In genomic region chr13:33078056-33078705, GRCm38 (mm10) we compare ENCODE assay signal across 12 mouse cellular contexts. TPM values are rescaled to one million over a fixed set of nuclear protein-coding genes. Genes with fewer than 3 reads are reported as not detected.
DNase-seq lines count a peak whose midpoint lies in the region; ATAC-seq and TF ChIP-seq lines count a peak whose summit lies in the region.
"Had no signal": no experiment of that assay in that cellular context is flagged by ENCODE, and none has a peak within 500 bp of the region (broad histone marks: within the 10 kb centered on the region; RNA-seq: fewer than 3 reads in every experiment).

Serpinb1b (plus strand) TSS chr13:33078575.

- no peaks in the 10 kb centered on the region for H3K36me3 ChIP-seq in lung, embryonic 15.5 days
- no peaks in the 10 kb centered on the region for H3K36me3 ChIP-seq in forebrain, embryonic 15.5 days
- no peaks in the 10 kb centered on the region for H3K36me3 ChIP-seq in stomach, embryonic 15.5 days

- no peak for TF ChIP-seq CTCF in lung, adult 2 months (IDR thresholded peaks at IDR 0.05; ENCODE audit: insufficient read depth, low read length)

- DNase-seq in heart, adult 11 months: peak; percentile 68
- DNase-seq in heart, postnatal 36 days: no peak
- no peak for DNase-seq in lung, adult 2 months
- DNase-seq in ovary, postnatal 10 days (ENCODE audit: low spot score): no peak
- DNase-seq in left cerebral cortex, adult 11 months (ENCODE audit: low spot score): no peak
- DNase-seq: kidney, adult 11 months had no signal

- 35% methylated on average over 3 of the region's 3 CpGs for WGBS in lung, embryonic 15.5 days
- WGBS in lung, adult 2 months: 52% methylated on average over 3 of the region's 3 CpGs
- 27% methylated on average over 3 of the region's 3 CpGs for WGBS in forebrain, embryonic 15.5 days
- 55% methylated on average over 3 of the region's 3 CpGs for WGBS in stomach, embryonic 15.5 days

- peaks cover 13% of the 10 kb centered on the region; the same call in 1 of the 2 replicates for H3K4me1 ChIP-seq in lung, embryonic 15.5 days
- H3K4me1 ChIP-seq in lung, adult 2 months (ENCODE audit: control insufficient read depth, insufficient read depth, low read length): peaks cover 4% of the 10 kb centered on the region; the same call in 1 of the 2 replicates
- H3K4me1 ChIP-seq in forebrain, embryonic 15.5 days: no peaks in the 10 kb centered on the region
- H3K4me1 ChIP-seq in stomach, embryonic 15.5 days: no peaks in the 10 kb centered on the region

- intact Hi-C loops in heart, postnatal 36 days (cut with DNase I): no loop called here

- ATAC-seq in lung, embryonic 15.5 days (ENCODE audit: borderline replicate concordance, extremely low read depth, low FRiP score, low TSS enrichment): no peak
- peak; percentile 64; the same call in 1 of the 2 replicates for ATAC-seq in forebrain, embryonic 15.5 days (replicated peaks)
- ATAC-seq in stomach, embryonic 15.5 days (ENCODE audit: insufficient read depth, low FRiP score, low read depth): no peak

- TF ChIP-seq POLR2A in lung, adult 2 months (IDR thresholded peaks at IDR 0.05; ENCODE audit: borderline replicate concordance, extremely low read depth, low read depth, low read length): no peak

- no peak within 1 kb of the TSS for H3K27ac ChIP-seq in lung, embryonic 15.5 days
- no peak within 1 kb of the TSS for H3K27ac ChIP-seq in forebrain, embryonic 15.5 days (replicated peaks)
- peak within 1 kb of the TSS; percentile 31; the same call in 1 of the 2 replicates for H3K27ac ChIP-seq in stomach, embryonic 15.5 days

- no peak within 1 kb of the TSS for H3K4me3 ChIP-seq in lung, embryonic 15.5 days
- H3K4me3 ChIP-seq in lung, adult 2 months (replicated peaks; ENCODE audit: extremely low read depth, low read depth, low read length): no peak within 1 kb of the TSS
- H3K4me3 ChIP-seq in forebrain, embryonic 15.5 days: no peak within 1 kb of the TSS
- H3K4me3 ChIP-seq in stomach, embryonic 15.5 days (replicated peaks): no peak within 1 kb of the TSS
- H3K4me3 ChIP-seq: erythroblast, embryonic 14.5 days had no signal

- no peak within 1 kb of the TSS for H3K9ac ChIP-seq in lung, embryonic 15.5 days
- no peak within 1 kb of the TSS for H3K9ac ChIP-seq in forebrain, embryonic 15.5 days (replicated peaks)
- no peak within 1 kb of the TSS for H3K9ac ChIP-seq in stomach, embryonic 15.5 days

- H3K27me3 ChIP-seq in lung, embryonic 15.5 days: no peaks in the 10 kb centered on the region
- no peaks in the 10 kb centered on the region for H3K27me3 ChIP-seq in forebrain, embryonic 15.5 days
- H3K27me3 ChIP-seq in stomach, embryonic 15.5 days (replicated peaks): no peaks in the 10 kb centered on the region

- peak within 1 kb of the TSS; percentile 37; the same call in 1 of the 2 replicates for H3K4me2 ChIP-seq in lung, embryonic 15.5 days
- H3K4me2 ChIP-seq in forebrain, embryonic 15.5 days (replicated peaks): no peak within 1 kb of the TSS
- peak within 1 kb of the TSS; percentile 35; the same call in 1 of the 2 replicates for H3K4me2 ChIP-seq in stomach, embryonic 15.5 days

- no peaks in the 10 kb centered on the region for H3K9me3 ChIP-seq in lung, embryonic 15.5 days
- H3K9me3 ChIP-seq in forebrain, embryonic 15.5 days: no peaks in the 10 kb centered on the region
- H3K9me3 ChIP-seq in stomach, embryonic 15.5 days: no peaks in the 10 kb centered on the region

RNA-seq across cellular contexts. Expression of gene Serpinb1b, which starts in this region (rescaled TPM):
- total RNA-seq in heart, postnatal 36 days (2021): not detected
- 0.43 TPM in 1 of 2 replicates, not detected in the other for polyA plus RNA-seq in lung, embryonic 15.5 days (2015; fragmentation: Nextera tagmentation; extraction: Ambion mirVana)
- 0.12 and 0.44 TPM in 2 replicates for polyA plus RNA-seq in lung, adult 2 months (2012; rRNA removed)
- 3.1 and 4.9 TPM in 2 replicates for polyA plus RNA-seq in forebrain, embryonic 15.5 days (2015; fragmentation: Nextera tagmentation; extraction: Ambion mirVana)
- polyA plus RNA-seq in stomach, embryonic 15.5 days (2015; fragmentation: Nextera tagmentation; extraction: Ambion mirVana): 0.37 and 0.86 TPM in 2 replicates
- polyA plus RNA-seq: erythroblast, embryonic 14.5 days; limb, embryonic 11.5 days; neural tube, embryonic 11.5 days had no signal
